Mouse (Mus musculus) hindbrain, embryonic 11.5 days (tissue): Measurements from ENCODE around the gene Nr2e3. TPM values are rescaled to one million over a fixed set of nuclear protein-coding genes. Genes with fewer than 3 reads are reported as not detected.
A peak's percentile ranks its signal among the peaks of the same experiment; 100 is the strongest.

Experiments used
- ATAC-seq: fragments of 200-750 bp; cut with Nextera tagmentation; 2 replicates; pipeline ENCODE4 v1.8.0; 2017; ENCODE audit warnings: mild to moderate bottlenecking, moderate TSS enrichment, moderate library complexity; ENCODE audit not compliant: low FRiP score
- DNase-seq: peaks from one replicate; pipeline ENCODE4 v3.0.0-alpha.2; 2015; ENCODE audit warnings: low spot score
- H3K27ac ChIP-seq: fragments of 300-500 bp; sonication (generic); 2 replicates; pipeline ENCODE4 v1.5.1; 2014; ENCODE audit warnings: mild to moderate bottlenecking, low read depth, low read length
- H3K27me3 ChIP-seq: fragments of 300-500 bp; sonication (generic); 2 replicates; pipeline ENCODE4 v1.6.1; 2014; ENCODE audit warnings: mild to moderate bottlenecking, low read length, moderate library complexity, mixed read lengths; ENCODE audit not compliant: control insufficient read depth, insufficient read depth
- H3K36me3 ChIP-seq: fragments of 300-500 bp; sonication (generic); 2 replicates; pipeline ENCODE4 v1.6.1; 2014; ENCODE audit warnings: mild to moderate bottlenecking, low read length, moderate library complexity, mixed read lengths; ENCODE audit not compliant: control insufficient read depth, insufficient read depth
- H3K4me1 ChIP-seq: fragments of 300-500 bp; sonication (generic); replicated peaks from 2 replicates; pipeline ENCODE4 v1.6.1; 2014; ENCODE audit warnings: low read length, mixed read lengths; ENCODE audit not compliant: control insufficient read depth, insufficient read depth
- H3K4me2 ChIP-seq: fragments of 300-500 bp; sonication (generic); replicated peaks from 2 replicates; pipeline ENCODE4 v1.6.1; 2014; ENCODE audit warnings: mild to moderate bottlenecking, low read depth, low read length
- H3K4me3 ChIP-seq: fragments of 300-500 bp; sonication (generic); 2 replicates; pipeline ENCODE4 v1.5.1; 2014; ENCODE audit warnings: low read depth, low read length
- H3K9ac ChIP-seq: fragments of 300-500 bp; sonication (generic); 2 replicates; pipeline ENCODE4 v1.6.1; 2014; ENCODE audit warnings: low read depth, low read length
- H3K9me3 ChIP-seq: fragments of 300-500 bp; sonication (generic); 2 replicates; pipeline ENCODE4 v1.6.1; 2016; ENCODE audit warnings: low read length; ENCODE audit not compliant: control insufficient read depth
- WGBS: fragments of 180-500 bp; shearing (Covaris S2); extraction: QIAGEN DNeasy Blood & Tissue Kit; methylation state at CpG from one replicate; pipeline ENCODE4 v1.1.7; 2014; 5-methylcytosine and 5-hydroxymethylcytosine counted together
- polyA plus RNA-seq: library from polyadenylated mRNA; unstranded; fragments of >200 nt; fragmentation: Nextera tagmentation; extraction: Ambion mirVana; gene quantifications from 2 replicates; pipeline ENCODE4 v1.2.1, GENCODE M21; 2014

Nr2e3 gene
- 0.17 TPM in 1 of 2 replicates, not detected in the other for polyA plus RNA-seq

GRCm38 (mm10) chr9:59960559-59960958 lies at the start of gene Nr2e3:
Gene Nr2e3, minus strand, starts transcription at chr9:59960659.
- Histone ChIP-seq H3K36me3 (no peaks in the 10 kb centered on the region), H3K27ac (no peak within 1 kb of the TSS), H3K4me3 (no peak within 1 kb of the TSS), H3K9ac (no peak within 1 kb of the TSS), H3K9me3 (no peaks in the 10 kb centered on the region), H3K4me2 (no peak within 1 kb of the TSS), H3K27me3 (no peaks in the 10 kb centered on the region), H3K4me1 (no peaks in the 10 kb centered on the region; the same call in 1 of the 2 replicates)
- DNase-seq (no peak), ATAC-seq (no peak)
- 89% methylated on average over 10 of the region's 10 CpGs for WGBS

- no peaks in the 10 kb centered on the region for H3K4me1 ChIP-seq
- no peak for ATAC-seq
- no peak overlapping the region for H3K4me2 ChIP-seq
- WGBS: 72% methylated on average over 7 of the region's 7 CpGs
- no peaks in the 10 kb centered on the region for H3K27me3 ChIP-seq
- H3K27ac ChIP-seq: no peak overlapping the region
- H3K9me3 ChIP-seq: no peaks in the 10 kb centered on the region
- H3K36me3 ChIP-seq: no peaks in the 10 kb centered on the region
- DNase-seq: no peak
- H3K9ac ChIP-seq: no peak overlapping the region
- no peak overlapping the region for H3K4me3 ChIP-seq
These were observed 48.5 kb upstream of the Nr2e3 start for GRCm38 (mm10) chr9:60008936-60009335.

GRCm38 (mm10) chr9:60002323-60002722 lies 41.9 kb upstream of the Nr2e3 start:
- Histone ChIP-seq H3K4me2 (no peak overlapping the region), H3K9ac (no peak overlapping the region), H3K4me3 (no peak overlapping the region), H3K27ac (no peak overlapping the region), H3K9me3 (no peaks in the 10 kb centered on the region), H3K27me3 (no peaks in the 10 kb centered on the region), H3K4me1 (no peaks in the 10 kb centered on the region), H3K36me3 (no peaks in the 10 kb centered on the region)
- DNase-seq: no peak
- no peak for ATAC-seq
- 90% methylated on average over 8 of the region's 8 CpGs for WGBS

GRCm38 (mm10) chr9:60001444-60001843 lies 41.0 kb upstream of the Nr2e3 start:
- whole genome bisulfite sequencing: 82% methylated on average over 3 of the region's 3 CpGs

GRCm38 (mm10) chr9:59997725-59998124 lies 37.3 kb upstream of the Nr2e3 start:
- Histone ChIP-seq H3K27me3 (no peaks in the 10 kb centered on the region), H3K4me1 (no peaks in the 10 kb centered on the region), H3K4me3 (no peak overlapping the region), H3K36me3 (no peaks in the 10 kb centered on the region), H3K9me3 (no peaks in the 10 kb centered on the region), H3K27ac (no peak overlapping the region), H3K4me2 (no peak overlapping the region), H3K9ac (no peak overlapping the region)
- WGBS: 93% methylated on average over 4 of the region's 4 CpGs
- ATAC-seq (no peak), DNase-seq (no peak)

More at GRCm38 (mm10) chr9:60001444-60001843, 41.0 kb upstream of the Nr2e3 start:
- Histone ChIP-seq H3K9me3 (no peaks in the 10 kb centered on the region), H3K4me1 (no peaks in the 10 kb centered on the region), H3K27me3 (no peaks in the 10 kb centered on the region), H3K27ac (no peak overlapping the region), H3K4me2 (no peak overlapping the region), H3K9ac (no peak overlapping the region), H3K4me3 (no peak overlapping the region), H3K36me3 (no peaks in the 10 kb centered on the region)
- ATAC-seq (no peak), DNase-seq (no peak)

- no peaks in the 10 kb centered on the region for H3K36me3 ChIP-seq
- 84% methylated on average over 5 of the region's 5 CpGs for WGBS
- no peaks in the 10 kb centered on the region for H3K27me3 ChIP-seq
- no peak overlapping the region for H3K27ac ChIP-seq
- ATAC-seq (no peak), DNase-seq (no peak)
- no peak overlapping the region for H3K4me2 ChIP-seq
- no peak overlapping the region for H3K4me3 ChIP-seq
- no peak overlapping the region for H3K9ac ChIP-seq
- H3K4me1 ChIP-seq: no peaks in the 10 kb centered on the region
- H3K9me3 ChIP-seq: no peaks in the 10 kb centered on the region
These were observed 30.9 kb upstream of the Nr2e3 start for GRCm38 (mm10) chr9:59991407-59991806.

- no peak overlapping the region for H3K27ac ChIP-seq
These were observed 29.4 kb upstream of the Nr2e3 start for GRCm38 (mm10) chr9:59989864-59990263.

GRCm38 (mm10) chr9:59985900-59986572 lies 25.6 kb upstream of the Nr2e3 start:
- no peak for DNase-seq

More at GRCm38 (mm10) chr9:59989864-59990263, 29.4 kb upstream of the Nr2e3 start:
- Histone ChIP-seq H3K9ac (no peak overlapping the region), H3K9me3 (no peaks in the 10 kb centered on the region), H3K4me1 (no peaks in the 10 kb centered on the region), H3K27me3 (no peaks in the 10 kb centered on the region), H3K4me3 (no peak overlapping the region), H3K36me3 (no peaks in the 10 kb centered on the region), H3K4me2 (no peak overlapping the region)
- DNase-seq: peak; percentile 82
- ATAC-seq: no peak
- 2% methylated on average over 1 of the region's 1 CpGs for WGBS

GRCm38 (mm10) chr9:59981116-59981515 lies 20.7 kb upstream of the Nr2e3 start:
- Histone ChIP-seq H3K27me3 (no peaks in the 10 kb centered on the region), H3K4me1 (no peaks in the 10 kb centered on the region), H3K27ac (no peak overlapping the region), H3K9ac (no peak overlapping the region), H3K9me3 (no peaks in the 10 kb centered on the region), H3K4me3 (no peak overlapping the region), H3K36me3 (no peaks in the 10 kb centered on the region), H3K4me2 (no peak overlapping the region)
- 77% methylated on average over 2 of the region's 2 CpGs for WGBS
- ATAC-seq (no peak), DNase-seq (no peak)

More at GRCm38 (mm10) chr9:59985900-59986572, 25.6 kb upstream of the Nr2e3 start:
- Histone ChIP-seq H3K4me2 (no peak overlapping the region), H3K9me3 (no peaks in the 10 kb centered on the region), H3K36me3 (no peaks in the 10 kb centered on the region), H3K27ac (no peak overlapping the region), H3K9ac (no peak overlapping the region), H3K4me3 (no peak overlapping the region), H3K27me3 (no peaks in the 10 kb centered on the region), H3K4me1 (no peaks in the 10 kb centered on the region)
- 82% methylated on average over 3 of the region's 3 CpGs for WGBS
- ATAC-seq: no peak
